Comparison of ENCODE assay signal across 9 mouse cellular contexts in genomic region chr3:94723637-94724036, GRCm38 (mm10). TPM values are rescaled to one million over a fixed set of nuclear protein-coding genes. Genes with fewer than 3 reads are reported as not detected.
DNase-seq lines count a peak whose midpoint lies in the region; ATAC-seq and TF ChIP-seq lines count a peak whose summit lies in the region.
"Not testable (repeated sequence)": the region's sequence is repeated elsewhere in the genome, so short reads cannot be mapped to it uniquely, and the experiment has no call there.
"Had no signal": no experiment of that assay in that cellular context is flagged by ENCODE, and none has a peak within 500 bp of the region (broad histone marks: within the 10 kb centered on the region; RNA-seq: fewer than 3 reads in every experiment).

No protein-coding gene starts in this region.

- H3K36me3 ChIP-seq in forebrain, embryonic 14.5 days (ENCODE audit: control insufficient read depth, insufficient read depth, low read length); hindbrain, embryonic 16.5 days (ENCODE audit: control insufficient read depth, insufficient read depth, low read length); liver, embryonic 14.5 days (replicated peaks; ENCODE audit: control insufficient read depth, insufficient read depth, low read depth): not testable (repeated sequence)

- not testable (repeated sequence) for H3K4me1 ChIP-seq in forebrain, embryonic 14.5 days (ENCODE audit: control insufficient read depth, insufficient read depth, low read length); hindbrain, embryonic 16.5 days (ENCODE audit: control insufficient read depth, insufficient read depth, low read depth, low read length); liver, embryonic 14.5 days (replicated peaks; ENCODE audit: control insufficient read depth in 2 of 2, insufficient read depth in 2 of 2, low read length in 1 of 2)

- not testable (repeated sequence) for H3K27me3 ChIP-seq in forebrain, embryonic 14.5 days (replicated peaks; ENCODE audit: control insufficient read depth, insufficient read depth, low read length); hindbrain, embryonic 16.5 days (replicated peaks; ENCODE audit: control insufficient read depth, insufficient read depth, low read length); liver, embryonic 14.5 days (ENCODE audit: control insufficient read depth, insufficient read depth, low read length)

- not testable (repeated sequence) for ATAC-seq in forebrain, embryonic 14.5 days; liver, embryonic 14.5 days (ENCODE audit: insufficient read depth)
- ATAC-seq in hindbrain, embryonic 16.5 days: peak; percentile 71; the same call in 1 of the 2 replicates

- not testable (repeated sequence) for H3K27ac ChIP-seq in forebrain, embryonic 14.5 days (ENCODE audit: low read depth, low read length); hindbrain, embryonic 16.5 days (ENCODE audit: low read depth, low read length); liver, embryonic 14.5 days

- H3K9ac ChIP-seq in forebrain, embryonic 14.5 days (ENCODE audit: low read length); hindbrain, embryonic 16.5 days (ENCODE audit: low read depth, low read length); liver, embryonic 14.5 days (replicated peaks): not testable (repeated sequence)

- WGBS in forebrain, embryonic 14.5 days: 41% methylated on average over 2 of the region's 2 CpGs
- 23% methylated on average over 2 of the region's 2 CpGs for WGBS in hindbrain, embryonic 16.5 days
- WGBS in liver, embryonic 14.5 days (ENCODE audit: insufficient replicate concordance): 4% methylated on average over 2 of the region's 2 CpGs

- not testable (repeated sequence) for H3K9me3 ChIP-seq in forebrain, embryonic 14.5 days (replicated peaks; ENCODE audit: control insufficient read depth, low read length); hindbrain, embryonic 16.5 days (ENCODE audit: control insufficient read depth, low read length); liver, embryonic 14.5 days (ENCODE audit: control insufficient read depth, low read length)

- not testable (repeated sequence) for TF ChIP-seq EP300 in liver, embryonic 14.5 days (IDR thresholded peaks at IDR 0.05; ENCODE audit: low read depth)

- TF ChIP-seq CTCF in liver, embryonic 14.5 days (IDR thresholded peaks at IDR 0.05; ENCODE audit: low read depth): peak; percentile 43; the same call in 1 of the 2 replicates

- H3K4me2 ChIP-seq in forebrain, embryonic 14.5 days (ENCODE audit: low read length); hindbrain, embryonic 16.5 days (ENCODE audit: low read length); liver, embryonic 14.5 days (ENCODE audit: low read depth): not testable (repeated sequence)

- not testable (repeated sequence) for H3K4me3 ChIP-seq in forebrain, embryonic 14.5 days (ENCODE audit: low read depth, low read length); hindbrain, embryonic 16.5 days (ENCODE audit: low read length); liver, embryonic 14.5 days (ENCODE audit: insufficient read depth in 1 of 2, low read depth in 2 of 2, low read length in 2 of 2)

- DNase-seq in MEL-GATA-1-ER (ENCODE audit: extremely low read depth, low read depth): peak; percentile 24
- DNase-seq in adrenal gland, postnatal 36 days: peak; percentile 11 to 18
- DNase-seq in forebrain, embryonic 14.5 days (ENCODE audit: low spot score): peak; percentile 2
- DNase-seq in kidney, postnatal 4 days: peak; percentile 9 to 22
- DNase-seq in liver, embryonic 14.5 days (ENCODE audit: low read depth in 3 of 3, low spot score in 3 of 3): not testable (repeated sequence)
- peak; percentile 8 for DNase-seq in retina, embryonic 14.5 days (ENCODE audit: low spot score)

RNA-seq across cellular contexts. Expression of gene Selenbp2, which starts 30.3 kb away (rescaled TPM):
- 1 to 10 TPM; 5.4 to 9.6 TPM for total RNA-seq in adrenal gland, postnatal 36 days (2021)
- 0.67 TPM in 1 of 2 replicates, not detected in the other for polyA plus RNA-seq in forebrain, embryonic 14.5 days (2014; fragmentation: Nextera tagmentation; extraction: Ambion mirVana)
- polyA plus RNA-seq in hindbrain, embryonic 16.5 days (2015; fragmentation: Nextera tagmentation; extraction: Ambion mirVana): 0.75 TPM in 1 of 2 replicates, not detected in the other
- 19.6 and 20.7 TPM in 2 replicates for polyA plus RNA-seq in liver, embryonic 14.5 days (2012; rRNA removed)
- 21.2 and 24.3 TPM in 2 replicates for polyA plus RNA-seq in liver, embryonic 14.5 days (2014; fragmentation: Nextera tagmentation; extraction: Ambion mirVana)
- polyA plus RNA-seq: midbrain, embryonic 16.5 days; neural tube, embryonic 11.5 days had no signal

Comparison
In these comparisons a context has a peak if more than half of its experiments do, and no peak if none do; other contexts are left out.
1. RNA of gene Selenbp2, which starts 30.3 kb away (polyA plus RNA-seq): 19.6 to 24.3 TPM in liver, embryonic 14.5 days; 0.75 TPM in hindbrain, embryonic 16.5 days and 0.67 TPM in forebrain, embryonic 14.5 days; every median in the first group is over 10 times any median in the second.